ENCODE assay signal across 22 mouse cellular contexts in the genomic region with DNA sequence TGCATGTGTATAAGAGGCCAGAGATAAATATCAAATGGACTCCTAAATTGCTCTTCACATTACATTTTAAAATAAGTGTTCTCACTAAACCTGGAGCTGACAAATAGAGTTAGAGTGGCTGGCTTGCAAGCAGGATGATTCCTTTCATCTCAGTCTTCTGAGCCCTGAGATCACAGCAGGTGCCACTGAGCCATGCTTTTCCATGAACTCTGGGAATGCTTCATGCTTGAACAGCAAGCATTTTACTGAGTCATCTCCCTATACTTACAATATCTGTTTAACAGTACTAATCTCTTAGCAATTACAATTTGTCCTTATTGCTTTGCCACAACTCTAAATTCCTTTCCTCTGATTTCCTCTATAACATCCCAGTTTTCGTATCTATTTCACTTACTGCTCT.
A peak's percentile ranks its signal among the peaks of the same experiment; 100 is the strongest.
DNase-seq lines count a peak whose midpoint lies in the region; ATAC-seq and TF ChIP-seq lines count a peak whose summit lies in the region.
"Had no signal": no experiment of that assay in that cellular context is flagged by ENCODE, and none has a peak within 500 bp of the region (broad histone marks: within the 10 kb centered on the region; RNA-seq: fewer than 3 reads in every experiment).

No protein-coding gene starts in this region.

- peak; percentile 77 for ATAC-seq in Patski
- ATAC-seq: activated CD4-positive, CD25-positive, alpha-beta regulatory T cell, adult 4 months; CD4-positive, CD25-positive, alpha-beta regulatory T cell, adult 4 months had no signal

- peak; percentile 71 for DNase-seq in Muller cell, postnatal 12 days (ENCODE audit: inconsistent ontology term)
- DNase-seq in Patski (ENCODE audit: low read depth, low spot score) = peak; percentile 39
- DNase-seq in brain, adult 2 months (ENCODE audit: low read depth, low spot score) = peak; percentile 24
- DNase-seq in ovary, adult 18-20 months (ENCODE audit: low spot score) = no peak
- DNase-seq in frontal cortex, postnatal 10 days (ENCODE audit: low spot score in 2 of 2) = no peak
- DNase-seq in frontal cortex, postnatal 36 days (ENCODE audit: low spot score in 2 of 2) = no peak
- DNase-seq: adrenal gland, adult 2 months; adrenal gland, adult 8-10 months; adrenal gland, postnatal 10 days; adrenal gland, postnatal 14 days; adrenal gland, postnatal 25 days; adrenal gland, postnatal 36 days; B cell, adult 2 months; cerebellum, adult 11 months; cerebellum, adult 11-12 months; cerebellum, adult 18-20 months; cerebellum, adult 2 months; cerebellum, adult 8-10 months; cerebellum, adult 9-10 months had no signal

- CTCF ChIA-PET in Patski (lab: Charles Lee) = no interaction called here

- in situ Hi-C loops in Patski (cut with MboI; ENCODE audit: low pct_unique_long_range_greater_than_20kb) = no loop called here

- TF ChIP-seq CTCF in Patski (IDR thresholded peaks at IDR 0.05) = no peak

- no peaks in the 10 kb centered on the region for H3K27me3 ChIP-seq in Patski
- H3K27me3 ChIP-seq: CH12.LX had no signal

- POLR2A ChIA-PET in Patski (lab: Charles Lee) = no interaction called here

Comparison
In these comparisons a context has a peak if more than half of its experiments do, and no peak if none do; other contexts are left out.
1. DNase-seq: peak in Muller cell, postnatal 12 days (single experiment), Patski (single experiment) and brain, adult 2 months (single experiment); none in ovary, adult 18-20 months (single experiment), frontal cortex, postnatal 10 days (0 of 2) and frontal cortex, postnatal 36 days (0 of 2).